Mouse (Mus musculus) cerebellum, postnatal 36 days (tissue): ENCODE measurements around the gene Zyx.

ENCODE experiments used
- DNase-seq, 2 experiments: peaks; one replicate each; pipeline ENCODE4 v3.0.0; 2021 to 2022; ENCODE audit warnings: mixed read lengths in 2 of 2

Gene Zyx

DNA sequence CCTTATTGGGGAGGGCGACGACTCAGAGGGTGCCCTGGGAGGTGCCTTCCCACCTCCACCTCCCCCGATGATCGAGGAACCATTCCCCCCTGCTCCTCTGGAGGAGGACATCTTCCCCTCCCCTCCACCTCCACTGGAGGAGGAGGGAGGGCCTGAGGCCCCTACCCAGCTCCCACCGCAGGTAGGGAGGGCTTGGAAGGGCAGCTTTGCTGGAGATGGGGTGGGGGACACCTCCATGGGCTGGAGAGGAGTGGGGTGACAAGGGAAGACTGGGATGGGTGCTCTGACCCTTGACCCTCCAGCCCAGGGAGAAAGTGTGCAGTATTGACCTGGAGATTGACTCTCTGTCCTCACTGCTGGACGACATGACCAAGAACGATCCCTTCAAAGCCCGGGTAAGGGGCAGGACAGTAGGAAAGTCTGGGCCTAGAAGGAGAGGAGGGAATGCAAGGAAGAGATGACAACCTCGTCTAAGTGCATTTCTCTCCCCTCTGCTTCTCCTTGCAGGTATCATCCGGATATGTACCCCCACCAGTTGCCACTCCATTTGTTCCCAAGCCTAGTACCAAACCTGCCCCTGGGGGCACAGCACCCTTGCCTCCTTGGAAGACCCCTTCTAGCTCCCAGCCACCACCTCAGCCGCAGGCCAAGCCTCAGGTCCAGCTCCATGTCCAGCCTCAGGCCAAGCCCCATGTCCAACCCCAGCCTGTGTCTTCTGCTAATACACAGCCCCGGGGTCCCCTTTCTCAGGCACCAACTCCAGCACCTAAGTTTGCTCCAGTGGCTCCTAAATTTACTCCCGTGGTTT lies 1.7 kb downstream of the Zyx start:
- DNase-seq, result peak in 1 of 2 experiments; percentile 19

DNA sequence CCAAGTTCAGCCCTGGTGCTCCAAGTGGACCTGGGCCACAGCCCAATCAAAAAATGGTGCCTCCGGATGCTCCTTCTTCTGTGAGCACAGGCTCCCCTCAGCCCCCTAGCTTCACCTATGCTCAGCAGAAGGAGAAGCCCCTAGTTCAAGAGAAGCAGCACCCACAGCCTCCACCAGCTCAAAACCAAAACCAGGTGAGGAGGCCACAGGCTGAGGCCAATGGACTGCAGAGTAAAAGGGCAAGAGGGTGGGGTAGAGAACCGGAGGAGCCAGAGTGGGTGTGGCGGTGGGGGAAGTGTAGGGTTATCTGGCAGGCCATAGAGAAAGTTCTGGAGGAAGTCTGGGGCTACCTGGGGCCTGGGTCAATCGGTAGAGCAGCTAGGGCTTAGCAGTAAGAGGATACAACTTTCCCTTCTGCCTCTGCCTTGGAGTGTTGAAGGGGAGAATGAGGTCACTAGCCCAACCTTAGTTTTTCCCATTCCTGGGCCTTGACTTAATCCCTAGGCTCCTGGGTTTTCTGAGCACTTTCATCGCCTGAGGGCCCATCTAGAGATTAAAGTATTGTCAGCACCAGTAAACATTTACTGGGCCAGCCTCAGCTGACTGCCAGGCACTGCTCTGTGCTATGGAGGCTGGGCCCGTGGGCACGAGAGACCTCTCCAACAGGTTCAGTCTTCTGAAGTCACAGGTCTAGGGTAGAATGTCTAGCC lies 2.5 kb downstream of the Zyx start:
- DNase-seq, result peak in 1 of 2 experiments; percentile 3

DNA sequence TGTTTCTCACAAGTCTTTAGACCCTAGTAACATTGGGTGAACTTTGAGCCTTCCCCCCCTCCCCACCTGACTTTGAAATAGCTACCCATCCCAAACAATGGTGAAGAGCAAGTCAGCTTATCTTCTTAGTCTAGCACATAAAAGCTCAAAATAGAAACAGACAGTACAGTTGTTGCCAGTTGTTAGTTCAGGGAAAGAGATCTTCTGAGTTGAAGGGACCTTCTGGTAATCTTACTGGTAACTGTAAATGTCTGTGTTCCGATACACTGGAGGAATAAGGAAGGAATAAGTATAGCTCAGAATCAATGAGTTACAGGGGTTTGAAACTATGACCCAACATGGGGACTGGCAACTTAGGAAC lies 3.0 kb downstream of the Zyx start:
- no peak for DNase-seq

DNA sequence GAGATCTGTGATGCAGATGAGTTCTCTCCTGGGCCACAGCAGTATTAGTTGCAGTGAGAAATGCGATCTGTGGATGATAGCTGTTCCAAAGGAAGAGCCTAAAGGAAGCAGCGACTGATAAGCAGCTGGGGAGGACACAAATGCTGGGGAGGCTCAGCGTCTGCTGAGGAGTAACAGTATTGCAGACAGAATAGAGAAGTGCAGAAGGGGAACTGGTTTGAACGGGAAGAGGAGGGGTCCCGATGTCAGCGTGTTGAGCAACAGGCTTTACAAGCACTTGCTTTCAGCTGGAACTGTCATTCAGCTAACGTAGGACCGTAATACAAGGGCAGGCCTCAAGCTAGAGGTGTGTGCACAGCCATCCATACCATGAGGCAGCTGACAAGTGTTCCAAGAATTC lies 3.8 kb downstream of the Zyx start:
- DNase-seq, result no peak

DNA sequence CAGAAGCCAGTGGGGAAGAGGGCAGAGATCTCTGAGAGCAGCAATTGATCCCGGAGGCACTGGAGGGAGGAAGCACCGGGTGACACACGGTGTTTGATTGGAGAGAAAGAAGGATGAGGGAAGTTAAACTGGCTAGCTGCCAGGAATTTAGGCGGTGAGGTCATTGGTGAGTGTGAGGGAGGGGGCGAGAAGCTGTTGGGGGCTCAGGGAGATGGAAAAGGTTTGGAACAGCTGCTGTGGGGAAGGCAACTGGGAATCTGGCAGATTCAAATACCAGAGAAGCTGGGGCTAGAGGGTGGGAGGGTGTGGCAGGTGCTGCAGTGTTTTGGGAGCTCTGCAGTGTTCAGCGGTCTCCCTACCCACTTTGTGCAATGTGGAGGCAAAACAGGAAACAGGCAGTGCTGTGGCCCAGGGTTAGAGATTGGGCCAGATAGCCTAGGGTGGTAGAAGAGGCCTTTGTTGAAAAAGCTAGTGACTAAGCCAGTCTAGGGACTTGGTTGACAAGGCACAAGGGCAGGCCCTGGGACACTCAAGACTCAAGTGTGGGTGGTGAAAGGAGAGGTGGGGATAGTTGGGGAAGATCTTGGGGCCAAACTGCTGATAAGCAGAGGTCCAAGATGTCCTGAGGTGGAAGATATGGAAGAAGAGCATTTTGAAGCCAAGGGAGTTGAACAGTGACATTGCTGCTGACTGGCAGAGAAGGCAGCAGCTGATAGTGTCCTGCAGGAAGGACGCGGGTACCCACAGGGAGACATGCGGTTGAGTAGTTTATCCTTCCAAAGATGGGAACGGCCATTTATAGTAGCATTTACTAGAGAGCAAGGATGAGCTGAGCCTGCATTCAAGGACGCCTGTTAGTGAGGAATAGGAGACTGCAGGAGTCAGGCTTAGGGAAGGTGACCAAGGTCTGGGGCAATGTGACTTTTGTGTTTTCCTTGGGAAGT lies 4.9 kb downstream of the Zyx start:
- DNase-seq, result no peak

DNA sequence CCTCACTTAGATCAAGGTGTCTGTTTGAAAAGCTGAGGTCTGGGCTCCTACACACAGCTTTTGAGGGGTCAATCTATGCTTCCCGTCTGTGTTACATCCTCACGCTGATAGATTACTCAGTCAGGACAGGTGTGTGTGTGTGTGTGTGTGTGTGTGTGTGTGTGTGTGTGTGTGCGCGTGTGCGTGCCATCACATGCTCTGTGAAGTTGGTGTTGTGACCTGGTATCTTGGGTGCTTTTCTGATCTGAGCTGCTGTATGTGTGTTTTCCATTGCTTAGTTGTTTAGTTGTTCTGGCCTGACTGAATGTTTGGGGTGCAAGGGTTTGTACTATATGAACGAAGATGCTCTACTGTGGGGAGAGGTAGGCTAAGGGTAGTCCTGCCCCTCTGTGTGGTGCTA lies 5.9 kb downstream of the Zyx start:
- no peak for DNase-seq

DNA sequence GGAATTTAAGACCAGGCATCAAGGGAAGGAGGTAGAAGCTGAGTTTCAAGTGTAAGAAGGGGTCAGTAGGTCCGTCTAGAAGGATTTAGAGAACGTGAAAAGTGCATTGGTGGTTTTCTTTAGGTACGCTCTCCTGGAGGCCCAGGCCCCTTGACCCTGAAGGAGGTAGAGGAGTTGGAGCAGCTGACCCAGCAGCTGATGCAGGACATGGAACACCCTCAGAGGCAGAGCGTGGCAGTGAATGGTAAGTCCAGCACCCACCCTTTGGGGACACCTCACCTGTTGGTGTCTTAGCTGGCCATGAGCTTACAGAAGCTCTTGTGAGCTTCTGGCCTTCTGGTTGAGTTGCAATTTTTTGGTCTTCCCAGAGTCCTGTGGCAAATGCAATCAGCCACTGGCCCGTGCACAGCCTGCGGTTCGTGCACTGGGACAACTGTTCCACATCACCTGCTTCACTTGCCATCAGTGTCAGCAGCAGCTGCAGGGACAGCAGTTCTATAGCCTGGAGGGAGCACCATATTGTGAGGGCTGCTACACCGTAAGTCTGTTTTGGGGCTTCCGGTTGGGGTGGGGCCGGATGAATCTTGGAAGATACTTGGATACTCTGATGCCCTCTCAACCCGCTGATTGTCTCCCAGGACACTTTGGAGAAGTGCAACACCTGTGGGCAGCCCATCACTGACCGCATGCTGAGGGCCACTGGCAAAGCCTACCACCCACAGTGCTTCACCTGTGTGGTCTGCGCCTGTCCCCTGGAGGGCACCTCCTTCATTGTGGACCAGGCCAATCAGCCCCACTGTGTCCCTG lies 6.6 kb downstream of the Zyx start:
- DNase-seq, result no peak

DNA sequence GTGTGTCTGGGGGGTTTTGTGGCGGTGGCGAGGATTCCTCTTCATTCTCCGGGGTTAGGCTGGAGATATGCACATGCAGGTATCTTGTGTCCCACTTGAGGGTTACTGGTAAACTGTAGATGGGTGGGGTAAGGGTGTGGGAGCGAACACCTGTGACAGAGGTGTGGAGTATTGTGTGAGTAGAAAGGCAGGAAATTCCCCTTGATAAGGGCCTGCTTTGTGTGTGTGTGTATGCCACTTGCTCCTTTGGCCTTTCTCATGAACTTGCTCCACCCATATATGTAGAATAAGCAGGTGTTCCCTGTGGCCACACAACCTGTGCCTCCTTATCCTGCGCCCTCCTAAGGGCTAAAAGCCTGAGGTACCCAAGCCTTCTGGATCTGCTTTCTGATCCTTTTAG lies 7.5 kb downstream of the Zyx start:
- no peak for DNase-seq

DNA sequence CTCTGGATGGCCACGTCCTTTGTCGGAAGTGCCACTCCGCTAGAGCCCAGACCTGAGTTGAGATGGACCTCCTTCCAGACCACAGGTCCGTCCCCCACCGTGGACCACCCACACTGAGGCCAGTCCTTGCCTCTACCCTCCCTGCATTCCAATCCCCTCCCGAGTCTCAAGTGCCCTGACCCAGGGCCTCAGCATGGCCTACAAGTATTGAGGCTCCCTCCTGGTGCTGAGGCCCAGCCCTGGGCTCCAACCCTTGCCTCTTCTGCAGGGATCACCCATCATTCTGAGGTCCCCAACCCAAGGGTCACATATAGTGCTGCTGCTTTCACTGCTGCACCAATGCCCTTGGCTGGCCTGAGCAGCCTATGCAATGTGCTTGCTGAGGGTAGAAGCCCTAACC lies 8.5 kb downstream of the Zyx start:
- DNase-seq, result no peak

DNA sequence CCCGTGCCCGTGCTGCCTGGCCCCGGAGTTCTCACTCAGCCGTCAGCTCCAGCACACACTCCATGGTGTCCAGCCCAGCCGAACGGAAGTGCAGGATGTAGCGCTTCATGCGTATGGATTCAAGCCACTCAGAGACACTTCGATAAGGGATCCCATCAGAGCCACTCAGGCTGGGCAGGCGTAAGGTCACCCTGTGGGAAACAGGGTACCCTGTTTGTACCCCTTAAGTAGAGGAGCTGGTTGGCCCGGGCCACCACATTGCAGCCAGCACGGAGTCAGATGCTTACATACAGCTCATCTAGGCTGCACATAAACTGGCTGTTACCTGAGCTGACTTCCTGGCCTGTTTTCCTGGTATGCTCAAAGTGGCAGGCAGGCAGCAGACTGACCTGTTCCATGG lies 9.5 kb downstream of the Zyx start:
- DNase-seq, result no peak

DNA sequence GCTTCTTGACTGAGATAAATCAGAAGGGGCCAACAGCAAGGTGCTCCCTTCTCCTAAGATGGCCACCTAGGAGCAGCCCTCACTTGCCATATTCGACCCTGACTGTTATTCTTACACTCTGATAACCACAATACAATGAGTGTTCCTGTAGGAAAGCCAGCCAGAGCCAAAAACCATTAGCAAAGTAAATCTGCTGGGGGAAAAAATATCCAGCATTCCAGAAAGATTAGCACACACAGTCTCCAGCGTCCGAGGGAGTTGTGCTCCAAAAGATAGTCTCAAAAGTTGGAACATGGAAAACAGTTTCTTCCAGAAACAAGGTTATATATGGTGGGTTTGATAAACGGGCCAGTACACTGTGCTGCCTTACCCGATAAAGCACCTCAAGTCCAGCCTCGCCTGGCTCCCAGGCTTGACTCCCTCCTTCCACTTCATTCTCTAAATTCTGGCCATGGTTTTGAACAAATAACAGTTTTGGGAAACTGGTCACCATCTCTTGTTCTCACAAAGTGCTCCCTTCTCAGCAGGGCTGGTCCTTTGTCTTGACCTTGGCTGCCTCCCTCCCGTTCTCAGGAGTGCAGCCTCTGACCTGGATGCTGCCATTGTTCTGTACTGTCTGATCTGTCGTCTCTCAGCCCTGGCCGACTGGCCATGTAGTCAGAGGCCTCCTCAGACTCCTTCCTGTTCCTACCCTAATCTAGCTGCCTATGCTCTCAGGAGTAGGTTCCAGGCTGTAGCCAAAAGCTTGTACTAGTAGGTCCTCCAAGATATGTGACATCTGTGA lies 10.1 kb downstream of the Zyx start:
- no peak for DNase-seq

DNA sequence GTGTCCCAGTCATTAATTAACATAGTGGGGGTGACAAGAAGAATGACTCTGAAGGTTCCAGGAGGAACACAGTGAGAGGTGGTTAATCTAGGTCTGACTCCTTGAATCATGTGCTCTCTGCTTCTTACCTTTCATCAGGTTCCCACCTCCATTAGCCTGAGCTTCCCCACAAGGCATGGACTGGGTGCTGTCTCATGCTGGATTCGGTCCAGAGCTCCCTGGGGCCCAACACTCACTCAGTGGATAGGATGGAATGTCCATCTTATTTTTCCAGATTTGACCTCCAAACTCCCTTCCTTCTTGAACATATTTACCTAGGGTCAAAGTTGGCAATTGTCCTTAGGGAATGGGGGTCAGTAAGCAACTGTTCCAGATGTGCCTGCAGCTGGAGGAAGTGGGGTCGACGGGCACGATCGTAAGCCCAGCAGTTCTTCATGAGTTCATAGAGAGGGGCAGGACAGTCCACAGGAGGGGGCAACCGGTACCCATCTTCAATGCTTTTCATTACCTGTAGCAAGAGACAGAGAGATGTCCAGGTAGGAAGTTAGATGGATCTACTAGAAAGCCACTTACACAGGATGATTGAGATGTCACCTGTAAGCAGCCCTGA lies 10.9 kb downstream of the Zyx start:
- DNase-seq, result no peak

DNA sequence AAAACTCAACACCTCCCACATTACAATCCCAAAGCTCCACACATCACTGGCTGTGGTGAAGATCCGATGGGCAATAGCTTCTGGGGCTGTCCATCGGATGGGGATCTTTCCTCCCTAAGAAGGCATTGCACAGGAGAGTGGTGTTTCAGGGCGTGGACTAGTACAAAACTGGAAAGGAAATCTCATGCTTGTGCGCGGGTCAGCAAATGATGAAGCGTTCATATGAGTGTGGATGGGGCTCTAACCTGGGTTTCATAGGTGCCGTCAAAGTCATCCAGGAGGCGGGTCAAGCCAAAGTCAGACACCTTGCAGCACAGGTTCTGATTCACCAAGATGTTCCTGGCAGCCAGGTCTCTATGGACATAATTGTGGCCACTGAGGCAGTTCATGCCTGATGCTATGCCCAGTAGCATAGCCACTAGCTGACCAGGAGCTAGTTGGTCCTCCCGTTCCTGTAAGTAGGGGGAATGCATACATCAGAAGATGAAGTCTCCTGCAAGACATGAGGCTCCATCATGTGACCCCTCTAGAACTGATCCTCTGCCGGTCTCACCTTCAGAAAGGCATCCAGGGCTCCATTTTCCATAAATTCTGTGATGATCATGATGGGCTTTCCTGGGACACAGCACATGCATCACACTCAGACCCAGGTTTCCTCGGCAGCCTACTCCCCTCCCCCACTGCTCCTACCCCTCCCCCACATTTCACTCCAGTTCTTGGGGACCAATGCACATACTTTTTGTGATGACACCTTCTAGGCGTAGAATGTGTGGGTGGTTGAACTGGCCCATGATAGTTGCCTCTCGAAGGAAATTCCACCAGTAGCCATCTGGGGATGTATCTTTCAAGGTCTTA lies 11.8 kb downstream of the Zyx start:
- no peak for DNase-seq

DNA sequence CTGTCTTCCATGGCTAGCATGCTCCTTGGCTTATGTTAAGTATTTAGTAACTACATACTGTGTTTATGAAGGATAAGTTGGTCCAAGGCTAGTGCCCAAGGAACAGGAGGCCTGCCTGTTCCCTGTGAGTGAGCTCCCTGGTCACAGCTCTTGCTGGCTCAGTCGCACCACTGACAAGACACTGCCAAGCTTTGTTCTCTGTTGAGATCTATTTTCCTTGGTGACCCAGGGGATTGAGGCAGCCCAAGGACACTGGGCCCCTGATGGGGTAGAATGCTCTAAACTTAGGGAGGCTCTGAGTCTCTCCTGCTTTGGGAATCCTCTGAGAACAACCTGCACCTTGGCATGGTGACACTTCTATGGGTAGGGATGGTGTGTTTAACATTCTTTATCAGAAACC lies 12.6 kb downstream of the Zyx start:
- DNase-seq, result no peak

DNA sequence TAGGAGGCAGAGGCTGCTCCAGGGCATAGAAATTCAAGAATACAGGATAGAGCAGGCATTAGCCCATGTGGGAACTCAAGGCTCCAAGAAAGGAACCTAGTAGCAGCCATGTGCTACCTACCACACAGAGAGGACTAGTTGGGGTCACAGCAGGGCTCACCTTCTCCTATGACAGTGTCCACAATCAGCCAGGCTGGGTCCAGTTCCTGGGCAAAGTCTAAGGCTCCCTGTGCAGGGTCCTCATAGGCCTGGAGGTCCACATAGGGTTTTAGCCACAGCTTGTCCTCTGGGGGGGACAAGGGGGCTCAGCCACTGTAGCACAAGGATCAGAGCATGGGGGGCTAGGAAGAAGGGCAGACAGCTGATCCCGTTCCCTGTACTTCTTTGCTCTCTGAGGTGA lies 13.1 kb downstream of the Zyx start:
- DNase-seq, result no peak

DNA sequence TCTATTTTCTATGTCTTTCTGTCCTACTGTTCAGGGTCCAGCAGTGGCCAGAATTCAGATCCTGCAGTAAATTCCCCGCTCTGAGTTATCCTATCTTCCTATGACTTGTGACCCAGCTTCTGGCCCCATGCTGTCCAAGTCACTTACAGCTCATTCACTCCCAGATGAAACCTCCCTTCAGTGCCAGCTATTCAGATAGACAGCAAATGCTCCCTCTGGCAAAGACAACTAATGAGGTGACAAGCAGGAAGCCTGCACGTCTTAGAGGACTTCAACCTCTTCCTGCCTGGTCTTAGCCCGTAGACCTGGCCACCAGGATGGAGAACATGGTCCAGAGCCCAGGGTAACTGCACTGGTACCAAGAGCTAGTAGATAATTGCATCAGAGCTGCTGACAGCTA lies 13.5 kb downstream of the Zyx start:
- DNase-seq, result no peak

DNA sequence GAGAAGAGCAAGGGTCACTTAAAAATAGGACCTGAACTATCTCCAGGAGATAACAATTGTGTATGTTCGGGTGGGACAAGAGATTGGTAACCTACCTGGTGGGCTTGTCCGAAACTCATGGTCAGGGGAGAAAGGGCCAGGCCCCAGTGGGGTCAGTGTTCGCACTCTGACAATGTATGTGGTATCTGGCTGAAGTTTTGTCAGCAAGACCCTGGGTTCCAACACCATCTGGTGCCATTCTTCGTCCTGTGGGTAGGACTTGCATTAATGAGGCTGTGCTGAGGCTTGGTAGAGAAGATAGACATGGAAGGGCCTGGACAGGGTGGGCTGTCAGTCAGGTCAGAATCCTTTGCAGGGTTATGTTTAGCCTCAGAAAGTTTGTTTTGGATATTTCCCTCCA lies 14.6 kb downstream of the Zyx start:
- no peak for DNase-seq

DNA sequence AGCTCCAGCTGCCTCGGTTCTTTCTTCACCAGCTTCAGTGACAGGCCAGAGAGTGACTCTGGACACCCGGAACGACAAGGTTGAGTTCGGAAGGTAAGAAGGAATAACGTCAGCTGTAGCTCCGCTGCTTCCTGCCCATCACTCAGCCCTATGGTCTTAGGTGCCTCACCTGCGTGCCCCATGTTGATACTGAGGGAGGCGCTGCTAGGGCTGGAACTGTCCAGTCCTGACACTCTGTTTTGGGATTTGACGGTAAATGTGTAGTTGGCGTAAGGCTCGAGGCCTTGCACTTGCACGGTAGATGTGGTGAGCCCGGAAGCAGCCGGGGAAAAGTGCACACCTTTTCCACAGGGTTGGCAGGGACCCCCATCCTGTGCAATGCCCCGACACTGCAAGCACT lies 15.2 kb downstream of the Zyx start:
- no peak for DNase-seq

DNA sequence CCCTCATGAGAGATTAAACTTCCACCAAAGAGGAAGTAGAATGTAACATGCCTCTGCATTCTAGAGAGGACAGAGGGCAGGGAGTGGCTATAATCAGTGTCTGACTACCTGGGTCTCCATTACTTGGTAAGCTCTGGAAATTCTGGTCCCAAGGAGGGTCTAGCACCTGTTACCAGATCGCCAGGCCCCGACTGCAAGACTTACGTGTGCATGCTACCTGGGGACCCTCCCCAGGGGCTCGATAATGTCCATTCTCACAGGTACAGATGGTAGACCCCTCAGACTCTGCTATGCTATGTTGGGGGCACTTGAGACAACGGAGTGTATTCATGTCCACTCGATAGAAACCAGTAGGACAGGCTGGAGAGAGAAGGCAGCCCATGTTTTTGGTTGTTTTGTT lies 15.8 kb downstream of the Zyx start:
- no peak for DNase-seq

DNA sequence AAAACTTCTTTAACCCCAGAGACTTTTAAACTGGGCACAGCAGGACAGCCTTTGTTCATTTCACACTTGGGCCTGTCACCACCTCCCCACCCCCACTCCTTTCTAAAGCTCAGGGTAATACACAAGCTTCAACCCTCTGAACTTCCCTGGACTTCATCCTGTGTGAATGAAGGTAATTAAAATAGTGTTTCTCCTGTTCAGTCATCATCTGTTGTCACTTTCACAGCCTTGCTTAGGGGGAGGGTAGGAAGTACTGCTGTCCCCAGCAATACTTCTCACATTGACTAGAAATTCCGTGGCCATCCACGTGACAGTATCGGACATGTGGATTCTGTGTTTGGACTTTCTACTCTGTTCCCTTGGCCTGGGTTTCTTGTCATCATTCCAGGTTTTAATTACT lies 20.4 kb downstream of the Zyx start:
- DNase-seq, result no peak
